Mouse (Mus musculus) lung, embryonic 15.5 days (tissue): ENCODE results near the gene Gm17467. TPM values are rescaled to one million over a fixed set of nuclear protein-coding genes. Genes with fewer than 3 reads are reported as not detected.
"Not testable (repeated sequence)": the region's sequence is repeated elsewhere in the genome, so short reads cannot be mapped to it uniquely, and the experiment has no call there.

Experiments
- ATAC-seq: fragments of 200-750 bp; cut with Nextera tagmentation; 2 replicates; pipeline ENCODE4 v1.8.0; 2017; ENCODE audit warnings: moderate number of reproducible peaks, borderline replicate concordance; ENCODE audit not compliant: low FRiP score, low TSS enrichment; ENCODE audit errors: extremely low read depth
- H3K27ac ChIP-seq: fragments of 300-500 bp; sonication (generic); 2 replicates; pipeline ENCODE4 v1.5.1; 2015; ENCODE audit warnings: moderate library complexity, mild to moderate bottlenecking, inconsistent platforms
- H3K27me3 ChIP-seq: fragments of 300-500 bp; sonication (generic); 2 replicates; pipeline ENCODE4 v1.6.1; 2015; ENCODE audit warnings: inconsistent platforms
- H3K36me3 ChIP-seq: fragments of 300-500 bp; sonication (generic); 2 replicates; pipeline ENCODE4 v1.6.1; 2015; ENCODE audit warnings: inconsistent platforms
- H3K4me1 ChIP-seq: fragments of 300-500 bp; sonication (generic); 2 replicates; pipeline ENCODE4 v1.6.1; 2015; ENCODE audit warnings: inconsistent platforms
- H3K4me2 ChIP-seq: fragments of 300-500 bp; sonication (generic); 2 replicates; pipeline ENCODE4 v1.6.1; 2015; ENCODE audit warnings: inconsistent platforms, mild to moderate bottlenecking, moderate library complexity
- H3K4me3 ChIP-seq: fragments of 300-500 bp; sonication (generic); 2 replicates; pipeline ENCODE4 v1.5.1; 2015; ENCODE audit warnings: mild to moderate bottlenecking, inconsistent platforms
- H3K9ac ChIP-seq: fragments of 300-500 bp; sonication (generic); 2 replicates; pipeline ENCODE4 v1.6.1; 2015; ENCODE audit warnings: inconsistent platforms
- H3K9me3 ChIP-seq: fragments of 300-500 bp; sonication (generic); 2 replicates; pipeline ENCODE4 v1.6.1; 2016; ENCODE audit warnings: inconsistent platforms
- WGBS: fragments of 180-500 bp; shearing (Covaris S2); methylation state at CpG from one replicate; pipeline ENCODE4 v1.1.7; 2015; 5-methylcytosine and 5-hydroxymethylcytosine counted together
- polyA plus RNA-seq: library from polyadenylated mRNA; unstranded; fragments of >200 nt; fragmentation: Nextera tagmentation; extraction: Ambion mirVana; gene quantifications from 2 replicates; pipeline ENCODE4 v1.2.1, GENCODE M21; 2015

The Gm17467 gene
- polyA plus RNA-seq: not detected in 2 replicates

DNA sequence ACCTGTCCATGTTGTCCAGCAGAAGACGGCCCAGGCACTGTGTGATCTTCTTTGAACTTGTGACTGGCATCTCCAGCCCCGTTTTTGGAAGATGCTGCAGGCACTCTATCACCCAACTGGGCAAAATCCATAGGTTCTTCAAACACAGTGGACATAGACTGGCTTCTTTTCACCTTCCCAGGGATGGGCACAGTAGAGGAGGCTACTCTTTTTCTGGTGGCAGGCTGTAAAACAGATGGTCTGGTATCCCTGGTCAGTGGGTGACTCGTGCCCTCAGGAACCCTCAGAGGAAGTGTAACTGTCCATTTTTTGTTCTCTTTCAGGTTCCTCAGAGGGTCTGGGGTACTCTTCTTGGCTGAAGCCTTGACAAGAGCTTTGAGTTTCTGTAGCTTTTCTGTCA is at the start of gene Gm17467:
Gene Gm17467 (minus strand): TSS at position 101 of the 400 bp plus-strand sequence.
- H3K4me2 ChIP-seq, H3K36me3 ChIP-seq, H3K4me3 ChIP-seq, H3K9me3 ChIP-seq, H3K4me1 ChIP-seq, H3K27me3 ChIP-seq, ATAC-seq, H3K27ac ChIP-seq, H3K9ac ChIP-seq: not testable (repeated sequence)
- WGBS: no CpG with 5 or more reads among the region's 3 CpGs

Other genes with a start within 250 kb of the Gm17467 start
- gene Cldn34c2, start 123.1 kb downstream of the Gm17467 start, polyA plus RNA-seq: not detected in 2 replicates
- not detected in 2 replicates for gene Cldn34c3, start 88.9 kb upstream of the Gm17467 start, polyA plus RNA-seq